Mouse (Mus musculus): ENCODE results near the gene Snap47. TPM values are rescaled to one million over a fixed set of nuclear protein-coding genes. Genes with fewer than 3 reads are reported as not detected.
A peak's percentile ranks its signal among the peaks of the same experiment; 100 is the strongest.
"Not testable (repeated sequence)": the region's sequence is repeated elsewhere in the genome, so short reads cannot be mapped to it uniquely, and the experiment has no call there.

Snap47 gene
- polyA plus RNA-seq, 1 experiment from 2014 or later = 82.9 TPM

GRCm38 (mm10) chr11:59389617-59390016, 61.4 kb downstream of the Snap47 start:
- H3K27ac ChIP-seq = no peak overlapping the region

DNA sequence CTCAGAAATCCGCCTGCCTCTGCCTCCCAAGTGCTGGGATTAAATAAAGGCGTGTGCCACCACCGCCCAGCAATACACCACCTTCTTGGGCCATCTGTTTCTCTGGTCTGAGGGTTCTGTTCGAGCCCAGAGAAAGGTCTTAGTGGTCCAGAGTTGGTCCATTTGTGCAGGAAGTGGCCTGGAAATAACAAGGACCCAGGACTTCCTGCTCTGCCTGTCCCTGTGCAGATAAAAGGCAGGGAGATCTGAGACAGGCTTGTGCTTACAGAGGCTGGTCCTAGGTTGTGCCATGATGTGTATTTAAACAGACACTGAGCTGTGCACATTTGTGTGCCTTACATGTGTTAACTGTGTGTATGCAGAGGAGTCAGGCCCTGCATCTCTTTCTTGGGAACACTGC, 62.2 kb downstream of the Snap47 start:
- WGBS = 78% methylated on average over 4 of the region's 4 CpGs
- H3K9me3 ChIP-seq = no peaks in the 10 kb centered on the region
- H3K4me2 ChIP-seq (replicated peaks) = no peak overlapping the region
- no peaks in the 10 kb centered on the region for H3K27me3 ChIP-seq (replicated peaks)
- H3K36me3 ChIP-seq = no peaks in the 10 kb centered on the region
- H3K27ac ChIP-seq = no peak overlapping the region
- H3K9ac ChIP-seq = no peak overlapping the region
- no peak for ATAC-seq
- H3K4me1 ChIP-seq (replicated peaks) = peaks cover 22% of the 10 kb centered on the region
- no peak overlapping the region for H3K4me3 ChIP-seq (replicated peaks)

More at GRCm38 (mm10) chr11:59389617-59390016, 61.4 kb downstream of the Snap47 start:
- no peaks in the 10 kb centered on the region for H3K27me3 ChIP-seq (replicated peaks)
- no peak overlapping the region for H3K4me3 ChIP-seq (replicated peaks)
- ATAC-seq = no peak
- no peaks in the 10 kb centered on the region for H3K36me3 ChIP-seq
- 62% methylated on average over 4 of the region's 4 CpGs for WGBS
- no peaks in the 10 kb centered on the region for H3K9me3 ChIP-seq
- H3K4me1 ChIP-seq (replicated peaks) = peaks cover 17% of the 10 kb centered on the region
- no peak overlapping the region for H3K4me2 ChIP-seq (replicated peaks)
- no peak overlapping the region for H3K9ac ChIP-seq

DNA sequence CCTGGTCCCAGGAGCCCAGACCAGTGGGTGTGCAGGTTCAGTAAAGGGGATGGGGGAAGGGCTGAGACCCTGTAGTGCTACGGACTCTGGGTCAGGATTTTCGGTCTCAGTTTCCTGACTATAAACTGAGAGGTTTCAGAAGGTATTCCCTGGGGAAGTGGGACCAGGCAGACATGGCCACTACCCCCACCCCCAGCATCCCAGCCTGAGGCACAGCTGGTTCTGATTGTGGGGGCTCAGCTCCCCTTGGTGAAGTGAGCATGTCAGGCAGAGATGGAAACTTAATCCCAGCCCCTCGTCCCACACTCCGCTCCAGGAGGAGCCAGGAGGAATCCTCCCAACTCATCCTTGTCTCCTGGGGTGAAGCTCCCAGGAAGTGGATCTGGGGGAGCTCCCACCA, 63.5 kb downstream of the Snap47 start:
- 59% methylated on average over 4 of the region's 4 CpGs for WGBS
- H3K4me1 ChIP-seq (replicated peaks) = peaks cover 17% of the 10 kb centered on the region
- no peak overlapping the region for H3K9ac ChIP-seq
- H3K27ac ChIP-seq = no peak overlapping the region
- no peaks in the 10 kb centered on the region for H3K27me3 ChIP-seq (replicated peaks)
- no peak overlapping the region for H3K4me2 ChIP-seq (replicated peaks)
- H3K9me3 ChIP-seq = no peaks in the 10 kb centered on the region
- ATAC-seq = no peak
- no peaks in the 10 kb centered on the region for H3K36me3 ChIP-seq
- H3K4me3 ChIP-seq (replicated peaks) = no peak overlapping the region

DNA sequence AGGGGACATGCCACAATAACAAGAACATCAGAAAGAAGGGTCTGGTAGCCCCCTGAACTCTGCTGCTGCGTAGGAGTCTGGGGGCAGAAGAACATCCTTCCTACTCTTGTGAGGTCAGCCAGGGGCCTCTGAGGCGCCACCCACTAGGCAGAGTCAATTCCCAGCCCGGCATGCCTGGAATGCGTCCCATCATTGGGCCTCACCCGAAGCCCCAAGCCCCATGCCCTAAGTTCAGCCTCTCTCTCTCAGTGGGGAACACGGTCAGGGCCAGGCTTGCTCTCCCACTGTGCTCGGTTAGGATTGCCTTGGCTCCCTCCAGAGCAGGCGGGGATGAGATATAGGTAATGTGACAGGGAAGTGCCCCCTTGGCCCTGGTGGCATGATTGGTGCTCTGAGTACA, 65.9 kb downstream of the Snap47 start:
- WGBS = 14% methylated on average over 8 of the region's 8 CpGs
- Histone ChIP-seq H3K4me2 (replicated peaks) (peak overlapping the region; percentile 2; the same call in 1 of the 2 replicates), H3K4me1 (replicated peaks) (peaks cover 17% of the 10 kb centered on the region), H3K4me3 (replicated peaks) (no peak overlapping the region), H3K36me3 (no peaks in the 10 kb centered on the region), H3K27me3 (replicated peaks) (no peaks in the 10 kb centered on the region), H3K27ac (0 out of 2 replicates have a peak overlapping the region, but pooled peaks have one; percentile 2), H3K9ac (no peak overlapping the region), H3K9me3 (no peaks in the 10 kb centered on the region)
- peak; percentile 83 for ATAC-seq

- Histone ChIP-seq H3K4me1 (replicated peaks) (peaks cover 13% of the 10 kb centered on the region), H3K9ac (no peak overlapping the region), H3K36me3 (no peaks in the 10 kb centered on the region), H3K9me3 (no peaks in the 10 kb centered on the region), H3K27me3 (replicated peaks) (no peaks in the 10 kb centered on the region), H3K27ac (no peak overlapping the region), H3K4me3 (replicated peaks) (no peak overlapping the region), H3K4me2 (replicated peaks) (no peak overlapping the region)
- peak; percentile 43; the same call in 1 of the 2 replicates for ATAC-seq
- WGBS = 17% methylated on average over 7 of the region's 7 CpGs
These were observed 66.5 kb downstream of the Snap47 start for GRCm38 (mm10) chr11:59384441-59384959.

- Histone ChIP-seq H3K4me1 (replicated peaks) (peaks cover 5% of the 10 kb centered on the region), H3K27me3 (replicated peaks) (no peaks in the 10 kb centered on the region), H3K27ac (no peak overlapping the region), H3K4me2 (replicated peaks) (no peak overlapping the region), H3K9me3 (no peaks in the 10 kb centered on the region), H3K36me3 (no peaks in the 10 kb centered on the region), H3K9ac (no peak overlapping the region), H3K4me3 (replicated peaks) (no peak overlapping the region)
- ATAC-seq = no peak
These were observed 71.4 kb downstream of the Snap47 start for GRCm38 (mm10) chr11:59379547-59379946.

DNA sequence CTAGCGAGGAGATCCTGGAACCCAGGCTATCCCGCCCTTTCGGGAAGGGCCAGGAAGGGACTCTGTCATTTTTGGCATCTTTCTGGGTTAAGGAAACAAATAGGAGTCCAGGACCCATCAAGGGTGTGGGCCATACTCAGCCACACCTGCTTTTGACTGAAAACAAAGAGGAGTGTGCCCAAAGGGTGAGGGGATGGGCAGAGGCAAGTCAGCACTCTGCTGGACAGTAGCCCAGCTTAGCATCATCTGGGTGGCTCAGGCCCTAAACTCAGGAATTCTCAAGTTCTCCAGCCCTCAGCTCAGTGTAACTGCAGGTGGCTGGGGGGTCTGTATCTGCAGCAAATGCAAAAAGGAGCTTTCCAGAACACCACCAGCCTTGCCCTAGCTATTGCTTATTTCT, 73.0 kb downstream of the Snap47 start:
- H3K27ac ChIP-seq = no peak overlapping the region
- H3K4me2 ChIP-seq (replicated peaks) = no peak overlapping the region
- H3K9ac ChIP-seq = no peak overlapping the region
- no peak overlapping the region for H3K4me3 ChIP-seq (replicated peaks)
- H3K4me1 ChIP-seq (replicated peaks) = no peaks in the 10 kb centered on the region
- no peak for ATAC-seq
- no peaks in the 10 kb centered on the region for H3K27me3 ChIP-seq (replicated peaks)
- no peaks in the 10 kb centered on the region for H3K9me3 ChIP-seq
- WGBS = 93% methylated on average over 3 of the region's 3 CpGs
- no peaks in the 10 kb centered on the region for H3K36me3 ChIP-seq

GRCm38 (mm10) chr11:59375475-59375874, 75.5 kb downstream of the Snap47 start, which contains the start of gene Prss38:
Prss38 (minus strand) TSS chr11:59375657.
- ATAC-seq = no peak
- Histone ChIP-seq H3K27me3 (replicated peaks) (no peaks in the 10 kb centered on the region), H3K4me2 (replicated peaks) (no peak within 1 kb of the TSS), H3K4me1 (replicated peaks) (no peaks in the 10 kb centered on the region), H3K4me3 (replicated peaks) (no peak within 1 kb of the TSS), H3K9me3 (no peaks in the 10 kb centered on the region), H3K9ac (no peak within 1 kb of the TSS), H3K27ac (no peak within 1 kb of the TSS), H3K36me3 (no peaks in the 10 kb centered on the region)
- 76% methylated on average over 16 of the region's 16 CpGs for WGBS

DNA sequence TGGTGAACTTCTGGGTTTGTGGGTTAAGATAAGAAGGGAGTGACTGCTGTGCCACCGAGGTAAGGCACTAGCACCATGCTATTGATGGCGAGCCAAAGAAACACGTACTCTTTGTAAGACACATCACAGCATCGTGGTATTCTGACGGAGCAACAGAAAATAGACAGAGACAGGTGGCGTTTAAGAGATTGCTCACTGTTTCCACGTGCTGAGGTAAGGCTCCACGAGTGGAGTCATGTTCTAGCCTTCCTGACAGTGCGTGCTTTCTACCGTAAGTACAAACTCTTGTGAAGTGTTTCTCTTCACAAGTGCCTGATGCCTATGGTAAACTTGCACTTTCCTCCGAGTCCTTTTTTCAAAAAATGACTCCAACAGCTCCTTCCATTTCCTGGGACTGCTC, 81.1 kb downstream of the Snap47 start:
- WGBS = 74% methylated on average over 11 of the region's 11 CpGs
- ATAC-seq = no peak

DNA sequence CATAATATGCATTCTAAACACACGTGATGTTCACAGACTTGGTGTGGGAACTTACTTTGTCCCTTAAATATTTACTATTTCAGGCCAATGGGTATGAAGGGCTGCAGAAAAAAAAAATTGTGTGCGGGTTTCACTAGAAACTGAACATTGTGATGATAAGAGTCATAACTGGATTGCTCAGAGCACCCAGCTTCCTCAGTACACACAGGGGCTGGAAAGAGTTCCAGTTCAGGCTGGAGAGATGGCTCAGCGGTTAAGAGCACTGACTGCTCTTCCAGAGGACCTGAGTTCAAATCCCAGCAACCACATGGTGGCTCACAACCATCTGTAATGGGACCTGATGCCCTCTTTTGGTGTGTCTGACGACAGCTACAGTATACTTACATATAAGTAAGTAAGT, 83.0 kb downstream of the Snap47 start:
- not testable (repeated sequence) for H3K27me3 ChIP-seq (replicated peaks); H3K9me3 ChIP-seq; H3K4me2 ChIP-seq (replicated peaks); H3K27ac ChIP-seq; H3K9ac ChIP-seq; ATAC-seq; H3K4me3 ChIP-seq (replicated peaks); H3K36me3 ChIP-seq
- H3K4me1 ChIP-seq (replicated peaks) = peaks cover 10% of the 10 kb centered on the region
- 79% methylated on average over 4 of the region's 4 CpGs for WGBS

More for the DNA sequence above, 81.1 kb downstream of the Snap47 start:
- no peak overlapping the region for H3K9ac ChIP-seq
- H3K4me1 ChIP-seq (replicated peaks) = peaks cover 5% of the 10 kb centered on the region
- no peaks in the 10 kb centered on the region for H3K36me3 ChIP-seq
- no peak overlapping the region for H3K4me3 ChIP-seq (replicated peaks)
- H3K27ac ChIP-seq = no peak overlapping the region
- no peaks in the 10 kb centered on the region for H3K9me3 ChIP-seq
- H3K27me3 ChIP-seq (replicated peaks) = no peaks in the 10 kb centered on the region
- H3K4me2 ChIP-seq (replicated peaks) = no peak overlapping the region

GRCm38 (mm10) chr11:59366633-59367032, 84.4 kb downstream of the Snap47 start:
- H3K27me3 ChIP-seq (replicated peaks) = no peaks in the 10 kb centered on the region
- H3K9ac ChIP-seq = no peak overlapping the region
- no peak overlapping the region for H3K4me3 ChIP-seq (replicated peaks)
- WGBS = 37% methylated on average over 3 of the region's 3 CpGs
- H3K27ac ChIP-seq = no peak overlapping the region
- no peak overlapping the region for H3K4me2 ChIP-seq (replicated peaks)
- H3K4me1 ChIP-seq (replicated peaks) = peaks cover 10% of the 10 kb centered on the region
- no peaks in the 10 kb centered on the region for H3K9me3 ChIP-seq
- H3K36me3 ChIP-seq = no peaks in the 10 kb centered on the region
- no peak for ATAC-seq

DNA sequence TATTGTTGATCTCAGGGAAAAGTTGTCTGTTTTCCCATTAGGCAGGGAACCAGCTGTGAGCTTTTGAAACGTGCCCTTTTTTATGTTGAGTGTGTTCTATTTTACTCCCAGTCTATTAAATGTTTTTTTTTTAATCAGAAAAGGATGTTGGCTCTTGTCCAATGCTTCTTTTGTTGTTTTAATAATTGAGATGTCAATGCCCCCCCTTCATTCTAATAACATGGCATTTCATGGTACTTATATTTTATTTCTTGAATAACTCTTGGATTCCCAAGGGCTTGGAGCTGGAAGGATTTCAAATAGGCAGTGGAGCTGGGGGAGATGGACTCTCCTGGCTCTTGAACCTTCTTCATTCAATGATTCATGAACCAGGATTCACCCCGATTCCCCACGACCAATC, 85.0 kb downstream of the Snap47 start:
- Histone ChIP-seq H3K9ac (no peak overlapping the region), H3K27me3 (replicated peaks) (no peaks in the 10 kb centered on the region), H3K4me3 (replicated peaks) (no peak overlapping the region), H3K36me3 (no peaks in the 10 kb centered on the region), H3K27ac (no peak overlapping the region), H3K9me3 (no peaks in the 10 kb centered on the region), H3K4me2 (replicated peaks) (no peak overlapping the region), H3K4me1 (replicated peaks) (peaks cover 10% of the 10 kb centered on the region)
- no peak for ATAC-seq
- WGBS = 70% methylated on average over 3 of the region's 3 CpGs

GRCm38 (mm10) chr11:59364417-59364816, 86.6 kb downstream of the Snap47 start:
- no peak overlapping the region for H3K4me2 ChIP-seq (replicated peaks)
- no peak overlapping the region for H3K9ac ChIP-seq
- no peak overlapping the region for H3K4me3 ChIP-seq (replicated peaks)
- H3K27ac ChIP-seq = peak overlapping the region; percentile 74
- WGBS = 30% methylated on average over 3 of the region's 3 CpGs
- peaks cover 10% of the 10 kb centered on the region for H3K4me1 ChIP-seq (replicated peaks)
- no peaks in the 10 kb centered on the region for H3K36me3 ChIP-seq
- ATAC-seq = peak; percentile 74
- H3K27me3 ChIP-seq (replicated peaks) = no peaks in the 10 kb centered on the region
- H3K9me3 ChIP-seq = no peaks in the 10 kb centered on the region
